Mouse (Mus musculus) urinary bladder, postnatal 4 days (tissue): Measurements from ENCODE around the gene Pacsin1.

Experiments used
- DNase-seq, 2 experiments: peaks; one replicate each; pipeline ENCODE4 v3.0.0; 2021 to 2022; ENCODE audit warnings: low spot score in 2 of 2

Gene Pacsin1

DNA sequence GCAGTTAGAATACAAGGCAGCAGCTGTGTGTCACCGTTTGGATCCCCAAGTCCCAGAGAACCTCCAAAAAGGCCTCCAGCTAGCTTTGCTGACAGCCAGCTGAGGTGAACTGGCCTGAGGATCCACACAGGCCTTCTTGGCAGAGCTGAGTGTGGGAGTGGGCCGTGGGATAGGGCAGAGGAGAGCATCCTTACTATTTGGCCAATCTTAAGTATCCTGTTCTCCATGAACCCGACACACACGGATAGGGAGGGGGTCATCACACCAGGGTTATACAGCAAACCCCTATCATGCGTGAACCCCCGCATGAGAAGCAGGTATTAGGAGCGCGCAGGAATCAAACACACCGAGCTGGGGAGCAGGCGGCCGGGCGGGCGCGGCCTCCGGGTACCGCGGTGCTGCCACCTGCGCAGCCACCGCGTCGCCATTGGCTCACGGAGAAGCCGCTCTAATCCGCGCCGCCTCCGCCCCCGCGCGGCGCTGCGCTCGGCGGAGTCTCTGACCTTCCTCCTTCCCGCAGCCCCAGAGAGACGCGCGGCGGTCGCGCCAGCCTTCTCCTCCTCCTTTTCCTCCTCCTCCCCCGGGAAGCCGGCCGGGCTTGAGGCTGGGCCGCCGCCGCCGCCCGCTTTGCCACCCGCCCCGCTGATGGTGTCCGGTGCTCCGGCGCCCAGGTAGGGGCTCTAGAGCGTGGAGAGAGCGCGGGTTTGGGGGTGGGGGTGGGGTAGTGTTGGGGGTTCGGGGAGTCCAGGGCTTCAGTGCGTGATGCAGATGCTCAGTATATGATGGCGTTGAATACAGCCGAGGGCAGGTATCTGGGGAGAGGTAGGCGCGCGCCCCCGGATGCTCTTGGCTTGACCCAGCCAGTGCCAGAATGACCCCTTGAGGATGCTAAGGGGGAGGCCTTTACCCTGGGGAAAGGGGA lies at the start of gene Pacsin1:
TSS of gene Pacsin1 (plus strand) at position 421 of the 922 bp plus-strand sequence.
- no peak for DNase-seq

- no peak for DNase-seq
Observed at GRCm38 (mm10) chr17:27609576-27609975, 45.7 kb upstream of the Pacsin1 start.

DNA sequence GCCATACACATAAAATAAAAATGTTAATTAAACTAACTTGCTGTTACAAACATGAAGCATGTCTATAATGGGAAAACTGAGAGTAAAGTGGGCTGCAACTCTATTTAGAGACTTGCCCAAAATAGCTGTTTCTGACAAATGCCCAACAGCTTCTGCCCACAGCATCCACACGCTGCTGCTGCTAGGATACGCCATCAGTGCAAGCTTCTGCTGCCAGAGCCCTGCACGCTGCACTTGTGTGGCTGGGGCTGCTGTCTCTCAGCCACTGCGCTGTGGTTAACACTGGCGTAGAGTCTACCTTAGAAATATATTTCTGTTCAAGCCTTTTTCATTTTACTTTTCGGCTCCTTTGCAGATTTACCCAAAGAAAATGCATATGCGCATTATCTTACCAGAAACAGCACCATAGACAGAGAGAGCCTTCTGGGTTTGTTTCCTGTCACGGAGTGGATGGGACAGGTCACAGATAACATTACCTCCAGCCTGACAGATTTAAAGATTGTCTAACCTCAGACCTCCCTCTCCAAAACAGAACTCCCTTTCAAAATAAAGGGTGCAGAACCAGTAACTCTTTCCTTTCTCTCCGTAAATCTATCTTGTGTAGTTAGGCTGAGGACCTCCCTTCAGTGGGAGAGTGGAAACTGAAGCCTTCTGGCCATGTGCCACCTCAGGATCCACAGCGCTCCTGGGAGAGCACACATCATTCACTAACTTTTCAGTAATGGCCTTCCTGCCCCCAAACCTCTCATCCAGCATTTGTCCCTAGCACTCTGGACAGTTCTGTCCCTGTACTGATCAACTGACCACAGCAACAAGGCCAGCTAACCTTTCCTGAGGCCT lies 44.4 kb upstream of the Pacsin1 start:
- DNase-seq: no peak

- DNase-seq: no peak
Observed at GRCm38 (mm10) chr17:27611519-27611884, 43.8 kb upstream of the Pacsin1 start.

- DNase-seq: no peak
Observed at GRCm38 (mm10) chr17:27611994-27612393, 43.3 kb upstream of the Pacsin1 start.

GRCm38 (mm10) chr17:27613016-27613415 lies 42.3 kb upstream of the Pacsin1 start:
- DNase-seq: no peak

DNA sequence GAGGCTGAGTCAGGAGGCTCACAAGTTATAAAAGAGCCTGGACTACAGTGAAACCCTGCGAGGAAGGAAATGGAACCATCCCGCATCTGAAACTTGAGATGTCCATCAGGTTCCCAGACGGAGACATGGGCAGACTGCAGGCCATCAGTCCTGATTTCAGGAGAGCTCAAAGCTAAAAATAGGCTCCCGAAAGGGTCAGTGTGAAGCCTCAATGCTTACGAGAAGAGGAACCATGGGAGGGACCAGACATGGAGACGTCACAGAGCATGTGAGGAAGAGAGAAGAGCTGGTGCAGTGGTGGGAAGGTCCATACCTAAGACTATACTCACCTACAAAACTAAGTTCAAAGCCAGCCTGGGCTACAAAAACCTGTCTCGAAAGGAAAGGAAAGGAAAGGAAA lies 39.9 kb upstream of the Pacsin1 start:
- DNase-seq: no peak

- DNase-seq: no peak
Observed at GRCm38 (mm10) chr17:27621161-27621560, 34.1 kb upstream of the Pacsin1 start.

GRCm38 (mm10) chr17:27621705-27622531 lies 33.4 kb upstream of the Pacsin1 start:
- no peak for DNase-seq

- DNase-seq: peak; percentile 32 to 65
Observed at GRCm38 (mm10) chr17:27622611-27623359, 32.5 kb upstream of the Pacsin1 start.

DNA sequence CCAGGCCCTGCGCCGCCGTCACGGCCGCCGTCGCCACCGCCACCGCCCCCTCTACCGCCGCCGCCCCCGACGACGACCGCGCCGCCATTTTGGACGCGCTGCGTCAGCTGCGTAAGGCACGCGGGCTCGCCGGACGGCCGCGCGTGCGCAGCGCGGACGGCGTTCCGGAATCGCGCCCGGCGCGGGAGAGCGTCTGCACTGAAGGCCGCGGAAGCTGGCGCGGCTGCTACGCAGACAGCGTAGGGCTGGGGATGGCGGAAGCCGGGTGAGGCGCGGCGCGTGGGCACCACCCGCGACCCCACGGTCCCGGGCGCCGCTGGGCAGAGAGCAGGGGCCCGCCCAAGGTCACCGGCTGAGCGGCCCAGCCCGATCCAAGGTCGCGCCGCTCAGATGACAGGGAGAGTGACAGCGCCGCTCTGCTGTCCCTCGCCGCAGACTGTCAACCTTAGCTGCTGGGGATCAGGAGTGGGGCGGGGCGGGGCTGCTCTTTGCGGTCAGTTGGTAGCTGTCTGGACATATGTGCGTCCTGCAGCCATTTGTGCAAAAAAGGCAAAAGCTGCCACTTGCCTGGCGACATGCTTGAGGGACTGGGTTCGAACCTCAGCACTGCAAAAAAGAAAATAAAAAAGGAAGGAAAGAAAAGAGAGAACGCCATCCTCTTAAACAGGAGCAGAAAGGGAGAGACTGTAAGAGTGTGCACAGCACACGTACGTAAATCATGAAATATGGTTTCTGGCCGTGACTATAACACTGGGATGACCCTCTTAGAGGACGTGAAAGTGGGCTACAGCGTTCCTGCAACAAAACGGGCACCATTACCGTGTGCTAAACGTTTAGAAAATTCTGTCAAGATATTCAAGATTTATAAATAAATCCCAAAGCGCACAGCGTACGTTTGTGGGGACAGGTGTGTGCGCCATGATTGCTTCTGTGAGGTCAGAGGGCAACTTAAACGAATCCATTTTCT lies 31.7 kb upstream of the Pacsin1 start, which contains the start of gene Nudt3:
TSS of gene Nudt3 (minus strand) at position 136 of the 967 bp plus-strand sequence.
- DNase-seq: peak; percentile 87 to 89

GRCm38 (mm10) chr17:27625455-27626251 lies 29.7 kb upstream of the Pacsin1 start:
- no peak for DNase-seq

GRCm38 (mm10) chr17:27626681-27627080 lies 28.6 kb upstream of the Pacsin1 start:
- no peak for DNase-seq

DNA sequence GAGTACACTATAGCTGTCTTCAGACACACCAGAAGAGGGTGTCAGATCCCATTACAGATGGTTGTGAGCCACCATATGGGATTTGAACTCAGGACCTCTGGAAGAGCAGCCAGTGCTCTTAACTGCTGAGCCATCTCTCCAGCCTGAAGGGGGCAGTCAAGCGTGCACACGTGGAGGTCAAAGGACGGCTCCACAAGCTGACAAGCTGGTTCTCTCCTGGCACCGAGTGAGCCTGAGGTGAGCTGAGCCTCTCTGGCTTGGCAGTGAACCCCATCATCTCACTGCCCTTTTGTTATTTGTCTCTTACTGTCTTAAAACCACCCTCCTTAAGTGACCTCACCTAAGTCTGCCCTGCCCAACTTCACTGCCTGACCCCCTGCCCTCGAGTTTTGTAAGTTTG lies 27.9 kb upstream of the Pacsin1 start:
- no peak for DNase-seq

DNA sequence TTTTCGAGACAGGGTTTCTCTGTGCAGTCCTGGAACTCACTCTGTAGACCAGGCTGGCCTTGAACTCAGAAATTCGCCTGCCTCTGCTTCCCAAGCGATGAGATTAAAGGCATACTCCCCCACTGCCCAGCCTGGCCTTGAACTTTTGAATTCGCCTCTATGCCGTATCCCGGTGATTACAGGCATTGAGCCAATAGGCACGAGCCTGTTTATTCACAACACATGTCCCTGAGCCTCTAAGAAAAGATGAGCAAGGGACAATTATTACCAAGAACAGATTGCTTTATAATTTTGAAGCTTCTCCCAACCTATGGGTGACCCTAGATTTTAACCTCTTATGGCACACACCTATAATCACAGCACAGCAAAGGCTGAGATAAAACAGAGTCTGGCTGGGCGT lies 26.9 kb upstream of the Pacsin1 start:
- no peak for DNase-seq

DNA sequence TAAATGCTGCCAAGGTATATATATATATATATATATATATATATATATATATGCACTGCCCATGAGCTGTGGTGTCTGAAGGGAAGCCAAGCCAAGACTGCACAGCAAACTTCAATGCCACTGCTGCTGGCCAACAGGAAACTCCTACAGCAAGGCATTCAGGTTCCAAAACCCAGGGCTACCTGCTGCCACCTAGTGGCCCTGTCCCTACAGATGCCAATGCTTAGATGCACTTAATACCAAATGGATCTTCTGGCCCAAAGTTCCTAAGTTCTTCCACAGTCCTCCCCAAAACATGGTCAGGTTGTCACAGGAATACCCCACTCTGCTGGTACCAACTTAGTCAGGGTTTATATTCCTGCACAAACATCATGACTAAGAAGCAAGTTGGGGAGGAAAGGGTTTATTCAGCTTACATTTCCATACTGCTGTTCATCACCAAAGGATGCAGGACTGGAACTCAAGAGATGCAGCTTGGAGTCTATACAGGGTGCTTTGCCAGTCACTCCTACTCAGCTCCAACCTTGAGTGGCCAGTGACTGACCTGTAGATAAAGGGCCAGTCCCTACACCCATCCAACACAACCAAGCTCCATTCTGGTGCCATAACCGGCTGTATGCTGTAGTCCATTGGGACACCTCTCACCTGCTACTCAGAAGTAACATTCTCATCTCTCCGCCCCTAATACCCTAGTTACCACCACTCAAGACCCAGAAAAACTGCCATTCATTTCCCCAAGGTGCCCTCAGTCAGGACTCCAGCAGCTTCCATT lies 25.9 kb upstream of the Pacsin1 start:
- peak; percentile 58 to 81 for DNase-seq

- peak; percentile 88 to 90 for DNase-seq
Observed at GRCm38 (mm10) chr17:27634871-27635574, 20.3 kb upstream of the Pacsin1 start, which contains the start of gene RPS10-NUDT3. RPS10-NUDT3 (minus strand) TSS chr17:27635222.
